Mouse (Mus musculus): ENCODE data around the gene Grhl3.

The Grhl3 gene

GRCm38 (mm10) chr4:135575365-135576140 is 2.1 kb upstream of the Grhl3 start:
- in situ Hi-C loops (cut with MboI, MseI) = no loop called here

- in situ Hi-C loops (cut with MboI, MseI) = no loop called here
Observed at GRCm38 (mm10) chr4:135572276-135572675, 1.2 kb downstream of the Grhl3 start.

- in situ Hi-C loops (cut with MboI, MseI) = no loop called here
Observed at GRCm38 (mm10) chr4:135571037-135571550, 2.3 kb downstream of the Grhl3 start.

DNA sequence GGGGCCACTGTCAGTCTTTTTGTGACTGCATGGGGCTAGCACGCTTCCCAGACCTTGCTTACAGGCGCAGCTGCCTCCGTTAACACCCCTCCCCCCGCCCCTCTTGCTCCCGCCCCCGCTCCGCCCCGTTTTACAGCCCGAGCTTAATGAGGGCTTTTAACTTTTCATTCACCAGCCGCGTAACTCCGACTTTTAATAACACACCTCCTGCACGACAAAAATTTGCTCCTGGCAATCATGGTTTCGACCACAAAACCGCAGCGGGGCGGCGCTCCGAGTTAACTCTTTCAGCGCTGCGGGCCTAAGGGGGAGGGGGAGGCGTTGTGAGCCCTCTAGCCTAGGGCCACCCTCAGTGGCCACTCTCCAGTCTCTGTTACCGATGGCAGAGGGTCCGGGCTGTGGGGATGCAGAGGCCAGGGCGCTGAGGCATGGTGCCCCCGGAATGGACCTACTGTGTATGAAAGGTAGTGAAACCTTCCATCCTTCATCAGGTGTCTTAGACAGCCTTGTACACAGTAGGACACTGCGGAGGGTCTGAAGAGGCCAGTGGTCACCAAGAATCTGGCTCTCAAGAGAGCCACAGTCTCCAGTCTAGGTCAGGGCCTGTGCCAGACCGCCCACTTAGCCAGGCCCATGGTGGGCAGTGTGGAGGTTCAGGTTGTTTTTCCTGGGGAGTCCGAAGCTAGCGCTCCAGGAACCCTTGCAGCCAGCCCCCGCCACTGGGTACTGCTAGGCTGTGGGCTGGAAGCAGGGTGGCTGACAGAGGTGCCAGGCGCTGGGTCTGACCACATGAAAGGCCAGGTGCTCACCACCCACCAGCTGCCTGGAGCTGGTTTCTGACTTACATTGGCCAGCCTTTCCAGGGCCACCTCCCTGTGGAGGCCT is 3.0 kb downstream of the Grhl3 start:
- in situ Hi-C loops (cut with MboI, MseI) = no loop called here

- in situ Hi-C loops (cut with MboI, MseI) = no loop called here
Observed at GRCm38 (mm10) chr4:135569201-135569600, 4.2 kb downstream of the Grhl3 start.

GRCm38 (mm10) chr4:135567484-135567883 is 5.9 kb downstream of the Grhl3 start:
- in situ Hi-C loops (cut with MboI, MseI) = no loop called here

- in situ Hi-C loops (cut with MboI, MseI) = no loop called here
Observed at GRCm38 (mm10) chr4:135567042-135567441, 6.4 kb downstream of the Grhl3 start.

DNA sequence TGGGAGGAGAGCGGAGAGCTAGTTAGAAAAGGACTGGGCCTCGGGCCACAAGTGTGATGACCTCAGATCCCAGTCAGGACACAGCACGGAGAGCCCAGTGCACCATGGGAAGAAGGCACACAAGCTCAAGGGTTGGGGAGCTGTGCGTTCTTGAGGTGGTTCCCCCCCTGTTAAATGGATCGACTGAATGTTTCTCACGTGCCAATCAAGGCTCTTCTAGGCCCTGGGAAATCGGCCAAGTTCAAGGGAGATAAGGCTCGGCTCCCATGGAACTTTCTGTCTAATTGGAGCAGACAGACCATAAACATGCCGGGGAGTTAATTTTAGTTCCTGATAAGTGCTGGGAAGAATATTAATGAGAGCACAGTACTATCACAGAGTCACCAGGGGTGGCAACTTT is 8.0 kb downstream of the Grhl3 start:
- in situ Hi-C loops (cut with MboI, MseI) = no loop called here

DNA sequence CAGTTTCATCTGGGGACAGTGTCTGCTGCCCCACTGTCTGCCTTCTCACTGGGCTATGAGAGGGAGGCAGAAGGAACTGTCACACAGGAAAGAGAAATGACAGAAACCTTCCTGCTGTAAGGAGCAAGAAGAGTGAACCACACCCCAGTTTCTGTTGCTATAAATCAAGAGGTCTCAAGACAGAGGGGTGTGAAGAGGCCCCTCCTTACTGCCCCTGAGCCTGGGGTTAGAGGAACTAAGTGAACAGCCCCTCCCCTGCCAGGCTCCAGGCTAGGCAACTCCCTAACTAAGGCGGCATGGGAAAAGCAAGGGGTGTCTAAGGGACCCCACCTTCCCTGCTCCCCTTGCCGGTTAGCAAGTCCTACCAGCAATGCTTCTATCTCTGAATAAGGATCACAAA is 9.6 kb downstream of the Grhl3 start:
- in situ Hi-C loops (cut with MboI, MseI) = no loop called here

DNA sequence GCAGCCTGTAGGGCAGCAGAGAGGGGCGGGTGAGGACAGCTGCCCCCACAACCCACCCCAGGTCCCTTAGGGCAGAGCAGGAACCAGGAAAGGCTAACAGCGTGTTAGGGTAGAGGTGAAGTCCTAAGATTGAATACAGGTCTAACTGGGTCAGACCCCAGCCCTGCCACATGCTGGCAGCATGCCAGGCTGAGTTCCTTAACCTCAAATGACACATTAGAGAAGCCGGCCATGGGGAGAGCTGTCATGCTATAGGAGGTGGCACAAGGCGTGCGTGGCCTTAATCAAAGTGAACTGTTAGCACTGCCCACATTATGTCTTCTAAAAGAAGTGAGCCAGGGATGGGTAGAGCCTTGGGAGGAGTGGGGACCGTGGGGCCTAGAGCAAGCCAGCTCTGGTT is 24.1 kb downstream of the Grhl3 start:
- in situ Hi-C loops (cut with MboI, MseI) = loop anchor here (25.0 kb wide), 1 partner anchor 838 kb away; no protein-coding TSS in a partner anchor

- in situ Hi-C loops (cut with MboI, MseI) = loop anchor here (25.0 kb wide), 1 partner anchor 839 kb away; no protein-coding TSS in a partner anchor
Observed at GRCm38 (mm10) chr4:135548521-135549077, 24.8 kb downstream of the Grhl3 start.

- in situ Hi-C loops (cut with MboI, MseI) = loop anchor here (25.0 kb wide), 1 partner anchor 839 kb away; no protein-coding TSS in a partner anchor
Observed at GRCm38 (mm10) chr4:135548108-135548507, 25.3 kb downstream of the Grhl3 start.

GRCm38 (mm10) chr4:135547551-135547950 is 25.9 kb downstream of the Grhl3 start:
- in situ Hi-C loops (cut with MboI, MseI) = loop anchor here (25.0 kb wide), 1 partner anchor 840 kb away; no protein-coding TSS in a partner anchor

DNA sequence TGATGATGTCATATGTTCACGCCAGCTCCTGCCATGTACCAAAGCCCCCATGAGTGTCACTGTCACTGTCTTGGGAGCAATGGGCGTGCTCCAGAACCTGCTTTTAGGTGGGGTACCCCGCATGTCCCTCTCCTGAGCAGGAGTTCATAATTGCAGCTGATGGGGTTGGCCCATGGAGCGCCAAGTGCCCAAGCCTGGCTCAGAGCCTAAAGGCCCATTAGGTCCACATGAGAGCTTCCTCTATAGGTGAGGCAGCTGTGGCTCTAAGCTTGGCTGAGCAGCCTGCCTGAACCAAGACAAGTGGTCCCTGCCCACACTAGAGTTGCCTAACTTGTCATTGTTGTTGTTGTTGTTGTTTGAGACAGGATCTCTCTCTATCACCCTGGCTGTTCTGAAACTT is 26.6 kb downstream of the Grhl3 start:
- in situ Hi-C loops (cut with MboI, MseI) = loop anchor here (25.0 kb wide), 1 partner anchor 841 kb away; no protein-coding TSS in a partner anchor

- in situ Hi-C loops (cut with MboI, MseI) = loop anchor here (25.0 kb wide), 1 partner anchor 841 kb away; no protein-coding TSS in a partner anchor
Observed at GRCm38 (mm10) chr4:135546008-135546407, 27.4 kb downstream of the Grhl3 start.

DNA sequence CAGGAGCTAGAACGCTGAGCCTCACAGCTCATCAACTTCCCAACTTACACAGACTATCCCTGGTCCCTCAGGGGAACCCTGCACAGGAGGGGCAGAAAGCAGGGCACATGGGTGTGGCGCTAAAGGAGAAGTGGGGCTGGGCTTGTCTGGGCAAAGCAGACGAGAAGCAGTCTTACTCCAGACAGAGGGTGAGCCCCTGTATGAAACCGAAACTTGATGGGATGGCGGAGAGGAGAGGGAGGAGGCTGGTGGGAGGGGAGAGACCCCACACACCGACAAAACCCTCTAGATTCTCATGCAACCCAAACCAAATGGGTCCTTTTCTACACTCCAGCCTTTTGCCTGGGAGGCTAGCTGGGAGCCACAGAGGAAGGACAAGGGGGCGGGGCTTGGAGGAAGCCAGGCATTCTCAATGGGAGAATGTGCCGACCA is 28.3 kb downstream of the Grhl3 start:
- in situ Hi-C loops (cut with MboI, MseI) = loop anchor here (25.0 kb wide), 1 partner anchor 842 kb away; no protein-coding TSS in a partner anchor

- in situ Hi-C loops (cut with MboI, MseI) = loop anchor here (25.0 kb wide), 1 partner anchor 843 kb away; no protein-coding TSS in a partner anchor
Observed at GRCm38 (mm10) chr4:135544284-135544683, 29.1 kb downstream of the Grhl3 start.

DNA sequence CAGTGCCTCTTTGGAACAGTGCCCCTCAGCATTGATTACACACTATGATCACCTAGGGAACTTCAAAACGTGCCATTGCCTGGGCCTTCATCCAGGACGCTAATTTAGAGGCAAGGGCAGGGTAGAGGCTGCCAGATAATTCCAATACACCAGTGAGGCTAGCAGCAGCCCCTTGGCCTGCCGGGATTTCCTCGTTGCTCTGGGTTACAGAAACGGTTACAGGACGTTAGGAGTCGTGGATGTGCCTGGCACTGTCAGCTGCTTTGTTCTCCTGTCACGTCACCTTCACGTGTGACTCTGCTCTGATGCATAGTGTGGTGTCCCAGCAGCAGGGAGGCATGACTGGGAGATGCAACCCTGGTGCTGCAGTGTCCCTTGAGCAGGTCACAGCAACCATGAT is 33.4 kb downstream of the Grhl3 start:
- in situ Hi-C loops (cut with MboI, MseI) = loop anchor here (25.0 kb wide), 1 partner anchor 847 kb away; no protein-coding TSS in a partner anchor

DNA sequence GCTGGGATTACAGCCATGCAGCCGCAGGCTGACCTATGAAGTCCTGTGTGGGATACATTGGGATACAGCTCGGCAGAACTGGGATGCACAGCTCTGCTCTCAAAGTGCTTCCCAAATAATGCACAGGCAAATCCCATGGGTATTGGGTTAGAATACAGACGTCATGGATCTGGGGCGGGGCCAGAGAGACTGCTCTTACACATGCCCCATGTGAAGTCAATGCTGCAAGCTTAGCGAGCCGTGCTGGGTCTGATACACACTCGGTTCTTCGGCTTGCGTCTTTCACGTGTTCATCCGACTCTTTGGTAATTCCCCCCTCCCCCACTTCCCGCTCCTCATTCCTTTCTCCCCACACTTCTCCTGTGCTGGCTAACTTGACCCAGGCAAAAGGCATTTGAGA is 34.4 kb downstream of the Grhl3 start:
- in situ Hi-C loops (cut with MboI, MseI) = loop anchor here (25.0 kb wide), 1 partner anchor 848 kb away; no protein-coding TSS in a partner anchor

- in situ Hi-C loops (cut with MboI, MseI) = loop anchor here (25.0 kb wide), 1 partner anchor 852 kb away; no protein-coding TSS in a partner anchor
Observed at GRCm38 (mm10) chr4:135535021-135535420, 38.4 kb downstream of the Grhl3 start.

- in situ Hi-C loops (cut with MboI, MseI) = loop anchor here (25.0 kb wide), 1 partner anchor 854 kb away; no protein-coding TSS in a partner anchor
Observed at GRCm38 (mm10) chr4:135533001-135533400, 40.4 kb downstream of the Grhl3 start.

Measured in T-helper 1 cell (primary cell).